Mouse (Mus musculus) E14TG2a.4 (cell line): ENCODE measurements around the gene Klhl8.
"Not testable (repeated sequence)": the region's sequence is repeated elsewhere in the genome, so short reads cannot be mapped to it uniquely, and the experiment has no call there.

ENCODE experiments used
- CTCF ChIP-seq: conservative IDR thresholded peaks from 2 replicates; pipeline ENCODE4 v1.5.1; 2014; ENCODE audit warnings: low read length
- NANOG ChIP-seq: IDR thresholded peaks from 2 replicates; pipeline ENCODE4 v1.6.1; 2014; ENCODE audit warnings: borderline replicate concordance, low read length, mixed read lengths

DNA sequence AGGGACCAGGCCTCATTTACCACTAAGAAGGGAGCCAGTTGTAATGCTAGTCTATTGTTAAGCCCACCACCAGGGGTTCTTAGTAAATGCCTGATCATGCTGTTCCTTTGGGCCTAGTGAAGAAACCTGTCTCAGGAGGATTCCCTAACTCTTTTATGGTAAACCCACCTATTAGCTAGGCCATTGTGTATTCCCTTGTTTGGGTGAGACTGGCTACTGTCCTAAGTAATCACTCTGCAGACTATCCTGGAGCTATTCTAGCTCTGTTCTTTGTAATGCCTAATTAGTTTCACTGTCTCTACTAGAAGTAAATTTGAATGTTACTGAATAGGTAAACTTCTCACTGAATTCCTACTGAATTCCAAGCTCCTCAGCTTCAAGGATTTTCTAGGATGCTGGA is 20.9 kb upstream of the Klhl8 start:
- TF ChIP-seq NANOG: peak; percentile 79
- TF ChIP-seq CTCF: not testable (repeated sequence)
